Mouse (Mus musculus): Measurements from ENCODE around the gene C5ar1. TPM values are rescaled to one million over a fixed set of nuclear protein-coding genes. Genes with fewer than 3 reads are reported as not detected.

C5ar1 gene
- polyA plus RNA-seq, 1 experiment = 0.53 TPM

DNA sequence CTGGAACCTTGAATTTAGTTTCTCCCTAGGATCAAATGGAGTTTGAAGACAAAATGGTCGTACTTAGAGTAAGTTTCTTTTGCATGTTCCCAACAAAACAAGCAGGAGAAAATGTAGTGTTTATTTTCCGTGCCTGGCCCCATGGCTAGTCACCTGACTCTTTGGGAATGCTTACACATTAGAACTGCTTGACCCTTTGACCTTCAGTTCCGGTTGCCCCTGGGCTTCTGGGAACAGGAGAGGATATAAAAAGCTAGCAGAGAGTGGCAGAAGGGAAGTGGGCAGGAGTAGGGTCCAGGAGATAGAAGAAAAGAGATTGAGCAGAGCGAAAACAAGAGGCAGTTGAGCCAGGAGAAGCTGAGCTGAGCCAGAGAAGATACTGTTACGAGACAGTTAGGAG is 29.5 kb downstream of the C5ar1 start:
- Histone ChIP-seq H3K4me3 (ENCODE audit: control insufficient read depth, low read depth, low read length) (no peak overlapping the region), H3K4me1 (ENCODE audit: control insufficient read depth, insufficient read depth, low read length) (peaks cover 4% of the 10 kb centered on the region), H3K27ac (ENCODE audit: control insufficient read depth, insufficient read depth, low read depth, low read length) (no peak overlapping the region), H3K36me3 (ENCODE audit: control insufficient read depth, insufficient read depth, low read length) (no peaks in the 10 kb centered on the region), H3K27me3 (ENCODE audit: control insufficient read depth, insufficient read depth, low read length) (no peaks in the 10 kb centered on the region)
- TF ChIP-seq CTCF (IDR thresholded peaks at IDR 0.05; ENCODE audit: control insufficient read depth, insufficient read depth, insufficient replicate concordance, low read depth, low read length) = no peak
- no peak for TF ChIP-seq POLR2A (IDR thresholded peaks at IDR 0.05; ENCODE audit: control insufficient read depth, low read depth, low read length)

DNA sequence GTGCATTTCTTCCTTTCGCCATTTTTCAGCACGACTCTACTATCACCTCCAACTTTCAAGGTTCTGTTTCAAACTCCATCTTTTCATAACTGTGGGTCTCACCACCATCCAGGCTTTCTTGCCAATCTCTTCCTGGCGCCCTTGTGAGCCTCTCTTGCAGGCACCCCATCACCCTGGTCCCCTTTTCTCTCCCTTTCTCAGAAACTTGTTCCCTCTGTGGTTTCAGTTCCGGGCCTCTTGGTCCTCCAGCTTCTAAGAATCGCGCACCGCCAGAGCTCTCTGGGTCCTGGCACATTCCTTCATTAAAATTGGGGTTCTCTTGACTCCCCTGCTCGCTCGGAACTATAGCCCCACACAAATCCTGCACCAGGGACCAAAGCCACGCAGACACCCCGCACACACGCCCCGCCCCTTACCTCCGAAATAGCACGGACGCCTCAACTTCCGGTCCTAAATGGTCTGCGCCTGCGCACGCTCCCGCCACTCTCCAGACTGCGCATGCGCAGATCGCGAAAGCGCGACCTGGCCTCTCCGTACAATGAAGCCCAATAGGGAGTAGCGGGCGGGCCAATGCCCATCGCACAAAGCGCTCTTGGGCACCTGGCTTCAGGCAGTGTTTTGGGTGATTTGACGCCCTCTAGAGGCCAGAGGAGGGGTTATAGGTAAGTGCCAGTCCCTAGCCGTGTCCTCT is 37.6 kb downstream of the C5ar1 start, which contains the start of gene Dhx34:
TSS of gene Dhx34 (minus strand) at position 456 of the 691 bp plus-strand sequence.
- TF ChIP-seq CTCF (IDR thresholded peaks at IDR 0.05; ENCODE audit: control insufficient read depth, insufficient read depth, insufficient replicate concordance, low read depth, low read length) (peak; percentile 32; the same call in 1 of the 2 replicates), POLR2A (IDR thresholded peaks at IDR 0.05; ENCODE audit: control insufficient read depth, low read depth, low read length) (peak; percentile 87)
- Histone ChIP-seq H3K27me3 (ENCODE audit: control insufficient read depth, insufficient read depth, low read length) (no peaks in the 10 kb centered on the region), H3K4me3 (ENCODE audit: control insufficient read depth, low read depth, low read length) (peak within 1 kb of the TSS; percentile 98), H3K36me3 (ENCODE audit: control insufficient read depth, insufficient read depth, low read length) (no peaks in the 10 kb centered on the region; the same call in 1 of the 2 replicates), H3K4me1 (ENCODE audit: control insufficient read depth, insufficient read depth, low read length) (peaks cover 10% of the 10 kb centered on the region), H3K27ac (ENCODE audit: control insufficient read depth, insufficient read depth, low read depth, low read length) (peak within 1 kb of the TSS; percentile 72)

DNA sequence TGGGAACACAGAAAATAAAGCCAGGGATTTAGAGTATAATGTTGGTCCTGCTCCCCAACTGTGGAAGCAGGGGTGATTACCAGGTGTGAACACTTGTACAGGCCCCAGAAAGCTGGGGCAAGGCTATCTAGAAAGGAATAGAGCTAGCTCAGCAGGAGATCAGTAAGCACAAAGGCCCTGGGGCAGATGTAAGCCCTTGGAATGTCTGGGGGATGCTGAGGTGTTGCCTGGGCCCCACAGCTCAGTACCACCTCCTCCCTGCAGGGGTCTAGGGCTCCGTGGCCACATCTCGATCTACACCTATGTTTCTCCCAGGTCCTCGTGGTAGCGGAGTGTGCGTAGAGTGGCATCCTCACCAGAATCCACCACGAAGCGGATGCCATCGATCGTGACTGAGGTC is 45.4 kb downstream of the C5ar1 start:
- no peaks in the 10 kb centered on the region; the same call in 1 of the 2 replicates for H3K36me3 ChIP-seq (ENCODE audit: control insufficient read depth, insufficient read depth, low read length)
- H3K27me3 ChIP-seq (ENCODE audit: control insufficient read depth, insufficient read depth, low read length) = no peaks in the 10 kb centered on the region
- H3K4me3 ChIP-seq (ENCODE audit: control insufficient read depth, low read depth, low read length) = no peak overlapping the region
- TF ChIP-seq POLR2A (IDR thresholded peaks at IDR 0.05; ENCODE audit: control insufficient read depth, low read depth, low read length) (no peak), CTCF (IDR thresholded peaks at IDR 0.05; ENCODE audit: control insufficient read depth, insufficient read depth, insufficient replicate concordance, low read depth, low read length) (no peak)
- H3K4me1 ChIP-seq (ENCODE audit: control insufficient read depth, insufficient read depth, low read length) = peaks cover 4% of the 10 kb centered on the region; the same call in 1 of the 2 replicates
- H3K27ac ChIP-seq (ENCODE audit: control insufficient read depth, insufficient read depth, low read depth, low read length) = no peak overlapping the region

DNA sequence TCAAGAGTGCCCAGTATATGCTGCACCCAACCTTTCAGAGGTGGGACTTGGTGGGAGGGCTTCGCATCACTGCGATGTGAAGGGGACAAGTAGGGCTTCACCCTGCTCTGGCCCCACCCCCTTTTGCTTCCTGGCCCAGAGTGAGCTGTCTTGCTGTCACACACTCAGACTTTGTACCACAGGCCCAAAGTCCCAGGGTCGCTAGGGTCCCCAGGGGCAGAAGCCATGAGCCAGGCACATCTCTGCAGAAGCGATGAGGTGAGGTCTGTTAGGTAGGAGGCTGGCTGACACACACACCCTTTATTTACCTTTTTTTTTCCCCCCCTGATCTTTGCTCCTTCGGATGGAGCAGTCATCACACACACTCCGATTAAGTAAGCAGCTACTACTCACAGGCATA is 46.1 kb downstream of the C5ar1 start:
- Histone ChIP-seq H3K27me3 (ENCODE audit: control insufficient read depth, insufficient read depth, low read length) (no peaks in the 10 kb centered on the region), H3K4me1 (ENCODE audit: control insufficient read depth, insufficient read depth, low read length) (peaks cover 4% of the 10 kb centered on the region; the same call in 1 of the 2 replicates), H3K4me3 (ENCODE audit: control insufficient read depth, low read depth, low read length) (no peak overlapping the region), H3K27ac (ENCODE audit: control insufficient read depth, insufficient read depth, low read depth, low read length) (no peak overlapping the region), H3K36me3 (ENCODE audit: control insufficient read depth, insufficient read depth, low read length) (no peaks in the 10 kb centered on the region; the same call in 1 of the 2 replicates)
- no peak for TF ChIP-seq CTCF (IDR thresholded peaks at IDR 0.05; ENCODE audit: control insufficient read depth, insufficient read depth, insufficient replicate concordance, low read depth, low read length)
- TF ChIP-seq POLR2A (IDR thresholded peaks at IDR 0.05; ENCODE audit: control insufficient read depth, low read depth, low read length) = no peak

DNA sequence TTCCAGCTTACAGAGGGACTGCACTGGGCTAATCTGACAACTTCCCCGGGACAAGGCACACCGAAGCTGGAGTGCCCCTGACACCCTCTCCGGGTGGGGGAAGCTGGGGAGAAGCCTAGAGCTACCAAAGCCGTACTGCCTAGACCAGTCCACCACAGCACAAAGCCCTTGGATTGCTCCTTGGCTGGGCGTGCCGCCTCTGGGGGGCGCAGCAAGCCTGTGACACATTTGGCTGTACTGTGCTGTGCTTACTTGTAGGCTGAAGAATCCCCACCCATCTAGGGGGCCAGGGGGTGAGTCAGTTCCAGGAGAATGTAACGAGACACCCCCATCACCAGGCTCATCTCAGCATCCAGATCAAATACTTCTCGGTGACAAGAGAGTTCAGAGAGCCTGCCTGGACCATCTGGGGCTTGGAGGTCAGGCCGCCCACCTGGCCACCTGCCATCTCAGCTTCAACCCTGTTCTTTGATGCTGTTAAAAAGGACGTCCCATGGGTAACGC is 48.4 kb downstream of the C5ar1 start:
- H3K36me3 ChIP-seq (ENCODE audit: control insufficient read depth, insufficient read depth, low read length) = no peaks in the 10 kb centered on the region; the same call in 1 of the 2 replicates
- H3K4me3 ChIP-seq (ENCODE audit: control insufficient read depth, low read depth, low read length) = no peak overlapping the region
- H3K27ac ChIP-seq (ENCODE audit: control insufficient read depth, insufficient read depth, low read depth, low read length) = no peak overlapping the region
- H3K27me3 ChIP-seq (ENCODE audit: control insufficient read depth, insufficient read depth, low read length) = no peaks in the 10 kb centered on the region
- H3K4me1 ChIP-seq (ENCODE audit: control insufficient read depth, insufficient read depth, low read length) = peaks cover 4% of the 10 kb centered on the region; the same call in 1 of the 2 replicates
- TF ChIP-seq POLR2A (IDR thresholded peaks at IDR 0.05; ENCODE audit: control insufficient read depth, low read depth, low read length) = no peak

DNA sequence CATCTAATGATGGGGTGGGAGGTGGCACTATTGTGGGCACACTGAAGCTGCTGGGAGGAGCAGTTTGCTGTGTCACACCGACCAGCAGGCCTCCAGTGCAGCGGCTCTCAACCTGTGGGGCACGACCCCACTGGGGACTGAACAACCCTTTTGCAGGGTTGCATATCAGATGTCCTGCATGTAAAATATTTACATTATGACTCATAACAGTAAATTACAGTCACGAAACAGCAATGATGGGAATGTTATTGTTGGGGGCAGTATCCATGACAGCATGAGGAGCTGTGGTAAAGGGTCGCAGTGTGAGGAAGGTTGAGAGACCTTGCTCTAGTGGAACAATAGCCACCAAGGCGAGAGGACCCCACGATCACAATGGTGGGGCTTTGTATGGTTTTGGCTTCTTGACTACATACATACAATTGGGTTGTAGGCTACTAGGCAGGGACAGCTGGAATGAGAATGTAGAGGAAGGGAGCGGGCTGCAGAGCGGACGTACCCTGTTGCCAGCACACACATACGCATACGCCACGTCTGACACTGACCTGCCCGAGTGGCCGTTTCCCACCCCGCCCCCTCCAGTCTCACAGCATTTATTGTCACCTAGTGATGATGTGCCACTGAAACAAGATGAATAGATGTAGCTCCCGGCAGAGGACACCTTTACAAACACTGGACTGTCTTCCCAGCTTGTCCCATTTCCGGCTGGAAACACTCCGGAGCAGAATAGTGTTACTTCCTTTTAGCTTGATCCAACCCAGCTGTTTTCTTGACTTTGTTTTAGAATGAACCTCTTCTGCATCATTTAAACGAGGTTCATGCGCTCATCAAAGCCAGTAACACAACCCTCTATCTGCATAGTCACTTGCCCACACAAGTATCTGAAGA is 50.3 kb downstream of the C5ar1 start:
- Histone ChIP-seq H3K27me3 (ENCODE audit: control insufficient read depth, insufficient read depth, low read length) (no peaks in the 10 kb centered on the region), H3K27ac (ENCODE audit: control insufficient read depth, insufficient read depth, low read depth, low read length) (no peak overlapping the region), H3K4me1 (ENCODE audit: control insufficient read depth, insufficient read depth, low read length) (peaks cover 4% of the 10 kb centered on the region; the same call in 1 of the 2 replicates), H3K36me3 (ENCODE audit: control insufficient read depth, insufficient read depth, low read length) (peaks cover 1% of the 10 kb centered on the region), H3K4me3 (ENCODE audit: control insufficient read depth, low read depth, low read length) (no peak overlapping the region)
- TF ChIP-seq POLR2A (IDR thresholded peaks at IDR 0.05; ENCODE audit: control insufficient read depth, low read depth, low read length) = no peak
- no peak for TF ChIP-seq CTCF (IDR thresholded peaks at IDR 0.05; ENCODE audit: control insufficient read depth, insufficient read depth, insufficient replicate concordance, low read depth, low read length)

DNA sequence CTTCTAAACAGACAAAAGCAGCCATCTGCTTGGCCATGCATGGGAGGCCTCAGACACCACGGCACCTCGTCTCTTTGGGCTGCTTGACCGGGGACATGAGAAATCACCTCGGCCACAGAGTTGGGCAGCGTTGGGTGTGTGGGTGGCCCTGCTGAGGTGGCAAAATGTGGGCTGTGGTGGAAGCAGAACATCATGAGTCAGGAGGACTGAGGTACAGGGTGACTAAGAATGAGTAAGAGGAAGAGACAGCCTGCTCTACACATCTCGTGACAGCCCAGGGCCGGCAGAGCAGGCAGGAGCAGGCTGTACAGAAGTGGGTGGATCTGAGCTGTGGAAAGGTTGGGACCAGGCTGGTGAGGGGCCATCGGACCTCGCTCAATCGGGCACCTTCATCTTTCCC is 51.8 kb downstream of the C5ar1 start:
- Histone ChIP-seq H3K4me3 (ENCODE audit: control insufficient read depth, low read depth, low read length) (no peak overlapping the region), H3K4me1 (ENCODE audit: control insufficient read depth, insufficient read depth, low read length) (no peaks in the 10 kb centered on the region), H3K27me3 (ENCODE audit: control insufficient read depth, insufficient read depth, low read length) (no peaks in the 10 kb centered on the region), H3K27ac (ENCODE audit: control insufficient read depth, insufficient read depth, low read depth, low read length) (no peak overlapping the region), H3K36me3 (ENCODE audit: control insufficient read depth, insufficient read depth, low read length) (peaks cover 1% of the 10 kb centered on the region)
- TF ChIP-seq CTCF (IDR thresholded peaks at IDR 0.05; ENCODE audit: control insufficient read depth, insufficient read depth, insufficient replicate concordance, low read depth, low read length) (no peak), POLR2A (IDR thresholded peaks at IDR 0.05; ENCODE audit: control insufficient read depth, low read depth, low read length) (no peak)

Data from testis, adult 2 months (tissue).